Mouse (Mus musculus) layer of hippocampus, adult 18-20 months (tissue): ENCODE results near the gene Thumpd2. TPM values are rescaled to one million over a fixed set of nuclear protein-coding genes. Genes with fewer than 3 reads are reported as not detected.

Source experiments
- DNase-seq, 2 experiments: peaks; one replicate each; pipeline ENCODE4 v3.0.0; 2022; ENCODE audit warnings: low spot score in 2 of 2
- total RNA-seq, 2 experiments: library from RNA; stranded (reverse); gene quantifications; 2 replicates each; pipeline ENCODE4 v1.2.3; 2021

Gene Thumpd2
- total RNA-seq, 2 experiments from 2014 or later, result 7.3 TPM

DNA sequence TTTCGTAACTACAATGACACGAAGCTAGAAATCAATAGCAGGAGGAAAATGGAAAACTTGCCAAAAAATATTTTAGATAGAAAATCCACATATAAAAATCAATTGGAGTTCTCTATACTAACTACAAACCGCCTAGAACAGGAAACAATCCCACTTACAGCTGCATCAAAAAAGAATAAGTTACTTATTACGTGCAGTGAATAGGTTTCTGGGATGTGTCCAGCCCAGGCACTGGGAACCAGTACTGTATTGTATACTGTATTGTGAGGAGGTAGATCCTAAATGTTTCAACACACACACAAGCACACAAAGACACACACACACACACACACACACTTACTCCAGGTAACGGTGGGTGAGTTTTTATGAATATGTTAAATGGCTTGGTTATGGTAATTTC lies 87.6 kb downstream of the Thumpd2 start:
- DNase-seq, result no peak

Other genes starting within 250 kb of the Thumpd2 start
- 100 to 1,000 TPM; 103 to 106 TPM for gene Tmem178, start 120.5 kb downstream of the Thumpd2 start, total RNA-seq